ENCODE assay signal across 14 mouse cellular contexts in genomic region chr3:113280285-113280684, GRCm38 (mm10). TPM values are rescaled to one million over a fixed set of nuclear protein-coding genes. Genes with fewer than 3 reads are reported as not detected.
"Had no signal": no experiment of that assay in that cellular context is flagged by ENCODE, and none has a peak within 500 bp of the region (broad histone marks: within the 10 kb centered on the region; RNA-seq: fewer than 3 reads in every experiment).

No protein-coding gene starts in this region.

RNA-seq across cellular contexts. Expression of gene Amy2a4, which starts 11.0 kb away (rescaled TPM):
- total RNA-seq: megakaryocyte progenitor cell, adult 5-6 weeks had no signal
- polyA plus RNA-seq: liver, embryonic 13.5 days; lung, adult 2 months; lung, embryonic 15.5 days; lung, postnatal 0 days; macrophage; midbrain, embryonic 13.5 days; midbrain, embryonic 16.5 days; neural tube, embryonic 13.5 days; neural tube, embryonic 15.5 days; thymus, adult 2 months; urinary bladder, adult 2 months had no signal

RNA-seq across cellular contexts. Expression of gene Amy2a5, which starts 21.6 kb away (rescaled TPM):
- total RNA-seq: megakaryocyte progenitor cell, adult 5-6 weeks had no signal
- polyA plus RNA-seq: liver, embryonic 15.5 days; lung, postnatal 0 days; macrophage; neural tube, embryonic 13.5 days; neural tube, embryonic 15.5 days; testis, adult 2 months had no signal

RNA-seq across cellular contexts. Expression of gene Amy2a3, which starts 43.6 kb away (rescaled TPM):
- total RNA-seq: megakaryocyte progenitor cell, adult 5-6 weeks had no signal
- polyA plus RNA-seq: liver, embryonic 13.5 days; lung, adult 2 months; lung, embryonic 15.5 days; lung, postnatal 0 days; macrophage; midbrain, embryonic 13.5 days; midbrain, embryonic 16.5 days; neural tube, embryonic 13.5 days; neural tube, embryonic 15.5 days; thymus, adult 2 months; urinary bladder, adult 2 months had no signal
